Mouse (Mus musculus): ENCODE measurements around the gene Rap2a. TPM values are rescaled to one million over a fixed set of nuclear protein-coding genes. Genes with fewer than 3 reads are reported as not detected.

Rap2a gene
- polyA plus RNA-seq, 2 experiments, result 16.4 to 20.9 TPM

DNA sequence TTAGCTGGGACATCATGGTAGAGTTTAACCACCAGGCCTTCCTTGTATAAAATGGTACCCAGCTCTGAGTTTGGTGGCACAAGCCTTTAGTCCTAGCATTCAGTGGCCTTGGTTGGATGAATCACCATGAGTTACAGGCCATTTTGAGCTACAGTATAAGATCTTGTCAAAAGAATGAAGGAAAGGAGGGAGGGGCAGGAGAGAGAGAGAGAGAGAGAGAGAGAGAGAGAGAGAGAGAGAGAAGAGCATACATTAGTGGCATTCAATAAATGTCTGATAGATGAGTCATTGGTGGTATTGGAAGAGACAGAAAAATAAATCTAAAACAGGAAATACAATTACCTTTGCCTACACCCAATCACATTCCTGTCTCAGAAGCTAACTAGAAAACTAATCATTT, 37.5 kb upstream of the Rap2a start:
- no peaks in the 10 kb centered on the region for H3K4me1 ChIP-seq (ENCODE audit: control insufficient read depth, insufficient read depth, low read length)
- no peaks in the 10 kb centered on the region for H3K27me3 ChIP-seq (ENCODE audit: control insufficient read depth, insufficient read depth, low read length)
- ATAC-seq (ENCODE audit: low FRiP score, low read depth) (no peak), DNase-seq (ENCODE audit: low spot score) (no peak)
- H3K4me3 ChIP-seq (replicated peaks; ENCODE audit: low read length), result no peak overlapping the region
- no peaks in the 10 kb centered on the region for H3K36me3 ChIP-seq (ENCODE audit: control insufficient read depth, insufficient read depth, low read length)
- no peak overlapping the region for H3K27ac ChIP-seq (replicated peaks; ENCODE audit: low read depth, low read length)
- no peak overlapping the region for H3K4me2 ChIP-seq (replicated peaks; ENCODE audit: low read depth, low read length, severe bottlenecking)
- no peak overlapping the region for H3K9ac ChIP-seq (ENCODE audit: low read depth, low read length, severe bottlenecking)
- no peak for TF ChIP-seq POLR2A (IDR thresholded peaks at IDR 0.05; ENCODE audit: borderline replicate concordance, extremely low read depth, insufficient read depth, insufficient read length)
- no peaks in the 10 kb centered on the region for H3K9me3 ChIP-seq (ENCODE audit: control insufficient read depth, low read length)

DNA sequence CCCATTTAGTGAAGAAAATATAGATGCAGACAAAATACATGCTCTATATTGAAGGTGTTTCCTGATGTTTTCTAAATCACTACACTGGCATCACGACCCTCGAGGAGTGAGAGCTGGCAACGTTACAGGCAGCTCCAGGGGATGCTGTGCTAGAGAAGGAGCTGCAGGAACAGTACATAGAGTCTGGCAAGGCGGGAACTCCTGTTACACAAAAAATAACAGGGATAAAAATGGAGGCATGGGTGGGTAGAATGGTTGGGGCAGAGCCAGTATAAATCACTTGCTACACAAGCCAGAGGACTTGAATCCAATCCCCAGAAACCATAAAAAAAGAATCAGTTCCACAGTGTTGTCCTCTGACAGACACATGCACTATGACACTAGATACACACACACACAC, 37.0 kb upstream of the Rap2a start:
- WGBS, result 59% methylated on average over 4 of the region's 4 CpGs

DNA sequence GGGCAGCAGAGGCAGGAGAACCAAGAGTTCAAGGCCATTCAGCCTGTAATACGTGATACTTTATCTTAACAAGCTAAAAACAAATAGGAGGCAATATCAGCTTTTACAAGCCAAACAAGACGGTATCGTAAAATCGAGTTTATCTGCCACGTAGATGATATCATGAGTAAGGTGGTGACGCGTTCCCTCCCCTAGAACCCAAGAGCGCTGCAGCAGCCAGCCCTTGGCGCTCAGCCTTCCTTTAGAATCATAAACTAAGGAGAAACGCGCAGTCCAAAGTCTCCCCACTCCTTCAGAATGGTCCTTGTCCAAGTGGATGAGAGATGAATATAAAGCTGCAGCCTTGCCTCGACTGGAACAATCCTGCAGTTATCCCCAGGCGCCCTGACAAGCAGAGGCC, 36.4 kb upstream of the Rap2a start:
- no peak overlapping the region for H3K4me3 ChIP-seq (replicated peaks; ENCODE audit: low read length)
- TF ChIP-seq POLR2A (IDR thresholded peaks at IDR 0.05; ENCODE audit: borderline replicate concordance, extremely low read depth, insufficient read depth, insufficient read length), result no peak
- no peak overlapping the region for H3K27ac ChIP-seq (replicated peaks; ENCODE audit: low read depth, low read length)
- H3K27me3 ChIP-seq (ENCODE audit: control insufficient read depth, insufficient read depth, low read length), result no peaks in the 10 kb centered on the region
- H3K4me1 ChIP-seq (ENCODE audit: control insufficient read depth, insufficient read depth, low read length), result no peaks in the 10 kb centered on the region
- no peaks in the 10 kb centered on the region for H3K36me3 ChIP-seq (ENCODE audit: control insufficient read depth, insufficient read depth, low read length)
- H3K4me2 ChIP-seq (replicated peaks; ENCODE audit: low read depth, low read length, severe bottlenecking), result no peak overlapping the region
- DNase-seq (ENCODE audit: low spot score) (no peak), ATAC-seq (ENCODE audit: low FRiP score, low read depth) (no peak)
- WGBS, result 79% methylated on average over 13 of the region's 13 CpGs
- H3K9ac ChIP-seq (ENCODE audit: low read depth, low read length, severe bottlenecking), result no peak overlapping the region
- H3K9me3 ChIP-seq (ENCODE audit: control insufficient read depth, low read length), result no peaks in the 10 kb centered on the region

More for the DNA sequence above, 37.0 kb upstream of the Rap2a start:
- H3K4me2 ChIP-seq (replicated peaks; ENCODE audit: low read depth, low read length, severe bottlenecking), result no peak overlapping the region
- DNase-seq (ENCODE audit: low spot score) (no peak), ATAC-seq (ENCODE audit: low FRiP score, low read depth) (no peak)
- H3K9me3 ChIP-seq (ENCODE audit: control insufficient read depth, low read length), result no peaks in the 10 kb centered on the region
- no peak overlapping the region for H3K27ac ChIP-seq (replicated peaks; ENCODE audit: low read depth, low read length)
- H3K4me3 ChIP-seq (replicated peaks; ENCODE audit: low read length), result no peak overlapping the region
- TF ChIP-seq POLR2A (IDR thresholded peaks at IDR 0.05; ENCODE audit: borderline replicate concordance, extremely low read depth, insufficient read depth, insufficient read length), result no peak
- H3K36me3 ChIP-seq (ENCODE audit: control insufficient read depth, insufficient read depth, low read length), result no peaks in the 10 kb centered on the region
- no peaks in the 10 kb centered on the region for H3K27me3 ChIP-seq (ENCODE audit: control insufficient read depth, insufficient read depth, low read length)
- no peaks in the 10 kb centered on the region for H3K4me1 ChIP-seq (ENCODE audit: control insufficient read depth, insufficient read depth, low read length)
- H3K9ac ChIP-seq (ENCODE audit: low read depth, low read length, severe bottlenecking), result no peak overlapping the region

DNA sequence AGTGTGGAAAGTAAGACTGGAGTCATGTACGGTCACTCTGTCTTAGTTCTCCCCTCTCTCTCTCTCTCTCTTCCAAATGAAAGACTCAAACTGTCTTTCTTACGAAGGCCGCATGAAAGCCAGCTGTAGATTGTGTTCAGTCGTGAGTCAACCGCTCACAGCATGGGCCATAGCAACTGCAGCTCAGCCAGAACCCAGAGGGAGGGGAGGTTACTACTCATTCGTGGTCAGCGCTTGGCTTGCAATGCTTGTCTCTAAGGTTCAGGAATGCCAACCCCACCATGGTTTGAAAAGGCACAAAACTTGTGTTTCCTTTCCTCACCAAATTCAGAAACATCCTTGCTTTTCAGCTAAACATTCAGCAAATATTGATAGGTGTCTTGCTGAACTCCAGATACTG, 24.0 kb upstream of the Rap2a start:
- no peak overlapping the region for H3K4me2 ChIP-seq (replicated peaks; ENCODE audit: low read depth, low read length, severe bottlenecking)
- no peak overlapping the region for H3K27ac ChIP-seq (replicated peaks; ENCODE audit: low read depth, low read length)
- H3K9me3 ChIP-seq (ENCODE audit: control insufficient read depth, low read length), result no peaks in the 10 kb centered on the region; the same call in 1 of the 2 replicates
- no peak overlapping the region for H3K9ac ChIP-seq (ENCODE audit: low read depth, low read length, severe bottlenecking)
- H3K4me3 ChIP-seq (replicated peaks; ENCODE audit: low read length), result no peak overlapping the region
- WGBS, result 90% methylated on average over 7 of the region's 7 CpGs
- no peaks in the 10 kb centered on the region for H3K27me3 ChIP-seq (ENCODE audit: control insufficient read depth, insufficient read depth, low read length)
- DNase-seq (ENCODE audit: low spot score) (no peak), ATAC-seq (ENCODE audit: low FRiP score, low read depth) (no peak)
- no peak for TF ChIP-seq POLR2A (IDR thresholded peaks at IDR 0.05; ENCODE audit: borderline replicate concordance, extremely low read depth, insufficient read depth, insufficient read length)
- H3K36me3 ChIP-seq (ENCODE audit: control insufficient read depth, insufficient read depth, low read length), result no peaks in the 10 kb centered on the region
- H3K4me1 ChIP-seq (ENCODE audit: control insufficient read depth, insufficient read depth, low read length), result no peaks in the 10 kb centered on the region

DNA sequence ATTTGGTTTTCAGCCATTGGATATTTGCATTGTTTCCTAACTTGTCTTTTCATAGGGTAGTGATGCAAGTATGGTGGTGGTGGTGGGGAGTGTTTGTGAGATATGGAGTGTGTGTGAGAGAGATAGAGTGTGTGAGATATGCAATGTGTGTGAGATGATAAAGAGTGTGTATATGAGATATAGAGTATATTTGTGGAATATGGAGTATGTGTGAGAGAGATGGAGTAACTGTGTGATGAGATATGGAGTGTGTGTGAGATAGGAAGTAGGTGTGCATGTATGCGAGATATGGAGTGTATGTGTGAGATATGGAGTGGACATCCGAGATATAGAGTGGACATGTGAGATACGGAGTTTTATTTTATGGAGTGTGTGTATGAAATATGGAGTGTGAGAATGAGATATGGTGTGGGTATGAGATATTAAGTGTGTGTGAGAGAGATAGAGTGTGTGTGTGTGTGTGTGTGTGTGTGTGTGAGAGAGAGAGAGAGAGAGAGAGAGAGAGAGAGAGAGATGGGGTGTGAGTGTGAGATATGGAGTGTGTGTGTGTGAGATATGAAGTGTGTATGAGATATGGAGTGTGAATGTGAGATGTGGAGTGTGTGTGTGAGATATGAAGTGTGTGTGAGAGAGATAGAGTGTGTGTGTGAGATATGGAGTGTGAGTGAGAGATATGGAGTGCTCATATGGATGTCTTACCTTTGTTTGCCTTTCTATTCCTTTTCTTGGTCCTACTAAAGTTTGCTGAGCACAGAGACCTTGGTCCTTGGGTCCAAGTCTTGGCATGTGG, 14.1 kb upstream of the Rap2a start:
- no peak for DNase-seq (ENCODE audit: low spot score)
- Histone ChIP-seq H3K36me3 (ENCODE audit: control insufficient read depth, insufficient read depth, low read length) (no peaks in the 10 kb centered on the region), H3K27me3 (ENCODE audit: control insufficient read depth, insufficient read depth, low read length) (no peaks in the 10 kb centered on the region), H3K4me2 (replicated peaks; ENCODE audit: low read depth, low read length, severe bottlenecking) (no peak overlapping the region), H3K4me1 (ENCODE audit: control insufficient read depth, insufficient read depth, low read length) (no peaks in the 10 kb centered on the region), H3K27ac (replicated peaks; ENCODE audit: low read depth, low read length) (no peak overlapping the region), H3K9ac (ENCODE audit: low read depth, low read length, severe bottlenecking) (no peak overlapping the region), H3K9me3 (ENCODE audit: control insufficient read depth, low read length) (no peaks in the 10 kb centered on the region), H3K4me3 (replicated peaks; ENCODE audit: low read length) (no peak overlapping the region)
- 87% methylated on average over 3 of the region's 3 CpGs for WGBS
- no peak for TF ChIP-seq POLR2A (IDR thresholded peaks at IDR 0.05; ENCODE audit: borderline replicate concordance, extremely low read depth, insufficient read depth, insufficient read length)
- ATAC-seq (ENCODE audit: low FRiP score, low read depth), result no peak
